Mouse (Mus musculus): ENCODE measurements around the gene Cep112.

- no peak for TF ChIP-seq CTCF (conservative IDR thresholded peaks at IDR 0.05; ENCODE audit: low read length)
- TF ChIP-seq NANOG (IDR thresholded peaks at IDR 0.05; ENCODE audit: borderline replicate concordance, low read length), result no peak
Measured at GRCm38 (mm10) chr11:108858846-108859245, 433.9 kb downstream of the Cep112 start.

Data from E14TG2a.4 (cell line).